Mouse (Mus musculus): ENCODE results near the gene Hsd11b2. TPM values are rescaled to one million over a fixed set of nuclear protein-coding genes. Genes with fewer than 3 reads are reported as not detected.

Gene Hsd11b2
- total RNA-seq, 1 experiment from 2014 or later = not detected

DNA sequence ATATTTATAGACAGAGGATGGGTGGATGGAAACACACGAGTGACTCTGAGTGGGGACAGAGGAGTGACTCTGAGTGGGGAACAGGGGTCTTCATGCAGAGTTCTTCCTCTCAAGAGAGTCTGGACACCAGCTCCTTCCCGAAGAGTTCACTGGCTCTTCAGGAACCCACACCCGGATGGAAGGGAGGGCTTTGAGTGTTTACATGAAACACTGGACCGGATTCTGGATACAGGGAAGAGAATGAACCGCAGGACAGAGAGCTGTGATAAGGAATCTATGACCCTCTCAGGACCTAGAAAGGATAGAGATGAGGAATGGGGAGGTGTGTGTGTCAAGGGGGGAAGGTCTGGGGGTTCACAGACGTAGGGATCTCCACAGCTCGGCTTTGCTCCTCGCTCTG, 1.2 kb upstream of the Hsd11b2 start:
- ATAC-seq (replicated peaks; ENCODE audit: insufficient number of reproducible peaks, low FRiP score, low TSS enrichment, poor library complexity, severe bottlenecking) = no peak

DNA sequence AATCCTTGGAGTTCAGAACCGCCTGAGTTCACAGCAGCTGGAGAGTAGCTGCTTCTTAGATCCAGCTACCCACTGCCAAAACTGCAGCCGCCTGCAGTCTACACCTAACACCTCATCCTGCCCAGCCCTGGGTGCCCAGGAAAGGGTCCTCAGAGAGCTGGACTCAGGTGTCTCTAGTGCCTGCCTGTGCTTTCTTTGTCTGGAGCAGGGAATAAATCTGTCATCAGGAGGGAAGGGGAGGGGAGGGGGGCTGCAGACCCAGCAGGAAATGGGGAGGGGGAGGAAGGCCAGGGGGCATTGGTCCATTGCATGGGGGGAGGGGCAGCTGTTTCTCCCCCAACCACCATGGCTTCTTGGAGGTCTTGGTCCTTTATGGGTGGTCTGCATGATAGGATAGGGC, 1.0 kb downstream of the Hsd11b2 start:
- no peak for ATAC-seq (replicated peaks; ENCODE audit: insufficient number of reproducible peaks, low FRiP score, low TSS enrichment, poor library complexity, severe bottlenecking)

DNA sequence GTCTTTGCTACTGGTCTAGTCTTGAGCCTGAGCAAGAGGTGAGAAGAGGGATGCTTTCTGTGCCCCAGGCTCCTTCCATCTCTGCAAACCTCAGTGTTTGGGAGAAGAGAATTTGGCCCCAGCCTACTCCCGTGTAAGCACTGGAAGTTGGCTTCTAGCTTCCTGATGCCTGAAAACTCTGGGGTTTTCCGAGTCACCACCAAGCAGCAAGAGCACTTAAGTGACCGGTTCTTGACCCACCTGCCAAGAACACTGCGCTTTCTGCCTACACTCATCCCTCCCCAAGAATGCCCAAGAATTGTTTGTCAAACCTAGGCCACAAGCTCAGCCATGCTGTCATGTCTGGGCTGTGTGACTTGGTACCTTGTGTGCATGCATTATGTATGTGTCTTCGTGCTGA, 2.0 kb downstream of the Hsd11b2 start:
- no peak for ATAC-seq (replicated peaks; ENCODE audit: insufficient number of reproducible peaks, low FRiP score, low TSS enrichment, poor library complexity, severe bottlenecking)

DNA sequence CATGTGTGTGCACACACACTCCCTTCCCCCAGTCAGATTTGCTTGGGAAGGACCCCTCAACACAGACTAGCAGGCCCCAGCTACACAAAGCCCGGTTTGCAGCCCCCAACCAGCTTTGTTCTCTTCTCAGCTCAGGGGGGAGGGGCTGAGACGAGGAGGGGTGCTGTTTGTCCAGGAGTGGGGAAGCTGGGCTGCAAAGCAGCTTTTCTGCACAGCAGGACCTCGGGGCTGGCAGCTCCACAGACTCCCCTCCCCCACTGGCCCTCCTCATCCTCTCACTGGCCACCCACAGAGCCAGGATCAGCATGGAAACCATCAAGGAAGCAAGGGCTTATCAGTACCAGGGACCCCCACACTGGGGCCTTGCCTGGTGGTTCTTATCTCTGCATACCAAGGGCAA, 2.5 kb downstream of the Hsd11b2 start:
- ATAC-seq (replicated peaks; ENCODE audit: insufficient number of reproducible peaks, low FRiP score, low TSS enrichment, poor library complexity, severe bottlenecking) = no peak

DNA sequence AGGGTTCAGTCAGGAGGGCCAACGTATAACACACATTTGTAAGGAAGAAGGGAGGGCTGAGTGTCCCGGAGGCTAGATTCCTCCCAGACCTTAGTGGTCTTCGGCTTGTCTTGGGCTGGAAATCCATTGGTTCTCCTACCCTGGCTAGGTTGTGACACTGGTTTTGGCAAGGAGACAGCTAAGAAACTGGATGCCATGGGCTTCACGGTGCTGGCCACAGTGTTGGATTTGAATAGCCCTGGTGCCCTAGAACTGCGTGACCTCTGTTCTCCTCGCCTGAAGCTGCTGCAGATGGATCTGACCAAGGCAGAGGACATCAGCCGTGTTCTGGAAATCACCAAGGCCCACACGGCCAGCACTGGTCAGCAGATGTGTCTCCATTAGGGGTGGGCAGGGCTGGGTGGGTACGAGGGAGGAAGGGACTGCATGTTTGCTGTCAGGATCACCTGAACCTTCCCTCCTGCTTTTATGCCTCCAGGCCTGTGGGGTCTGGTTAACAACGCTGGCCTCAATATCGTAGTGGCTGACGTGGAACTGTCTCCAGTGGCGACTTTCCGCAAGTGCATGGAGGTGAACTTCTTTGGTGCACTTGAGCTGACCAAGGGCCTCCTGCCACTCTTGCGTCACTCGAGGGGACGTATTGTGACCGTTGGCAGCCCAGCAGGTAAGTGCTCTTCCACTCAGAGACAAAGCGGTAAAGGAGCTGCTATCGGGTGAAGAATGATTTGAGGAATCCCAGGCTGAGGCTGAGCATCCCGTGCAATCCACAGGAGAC, 3.6 kb downstream of the Hsd11b2 start:
- ATAC-seq (replicated peaks; ENCODE audit: insufficient number of reproducible peaks, low FRiP score, low TSS enrichment, poor library complexity, severe bottlenecking) = no peak

DNA sequence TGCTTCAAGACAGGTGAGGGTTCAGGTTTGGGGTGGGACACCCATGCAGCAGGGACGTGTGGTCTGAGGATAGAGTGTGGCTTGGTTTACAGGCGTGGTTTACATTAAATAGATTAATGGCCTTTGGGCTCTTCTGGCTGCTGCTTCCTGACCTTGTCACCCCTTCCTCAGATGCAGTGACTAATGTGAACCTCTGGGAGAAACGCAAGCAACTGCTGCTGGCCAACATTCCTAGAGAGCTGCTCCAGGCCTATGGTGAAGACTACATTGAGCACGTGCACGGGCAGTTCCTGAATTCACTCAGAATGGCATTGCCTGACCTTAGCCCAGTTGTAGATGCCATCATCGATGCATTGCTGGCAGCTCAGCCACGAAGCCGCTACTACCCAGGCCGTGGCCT, 4.3 kb downstream of the Hsd11b2 start:
- ATAC-seq (replicated peaks; ENCODE audit: insufficient number of reproducible peaks, low FRiP score, low TSS enrichment, poor library complexity, severe bottlenecking) = no peak

DNA sequence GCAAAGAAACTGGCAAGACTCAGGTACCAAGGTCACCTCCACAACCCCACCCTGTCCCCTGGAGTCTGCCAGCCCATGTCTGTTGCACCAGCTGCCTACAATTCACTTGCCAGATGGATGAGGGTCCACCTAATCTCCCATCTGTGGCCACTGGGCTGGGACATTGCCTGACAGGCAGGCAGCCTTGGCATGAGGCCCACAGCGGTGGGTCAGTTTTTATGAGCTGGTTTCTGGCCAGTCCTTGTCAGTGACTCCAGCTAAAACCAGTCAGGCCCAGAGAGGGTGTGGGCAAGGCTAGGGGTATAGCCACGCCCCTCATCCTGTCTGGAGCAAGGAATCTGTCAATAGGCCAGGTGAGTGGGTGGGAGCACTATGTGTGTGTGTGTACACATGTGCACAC, 8.6 kb downstream of the Hsd11b2 start:
- ATAC-seq (replicated peaks; ENCODE audit: insufficient number of reproducible peaks, low FRiP score, low TSS enrichment, poor library complexity, severe bottlenecking) = no peak

DNA sequence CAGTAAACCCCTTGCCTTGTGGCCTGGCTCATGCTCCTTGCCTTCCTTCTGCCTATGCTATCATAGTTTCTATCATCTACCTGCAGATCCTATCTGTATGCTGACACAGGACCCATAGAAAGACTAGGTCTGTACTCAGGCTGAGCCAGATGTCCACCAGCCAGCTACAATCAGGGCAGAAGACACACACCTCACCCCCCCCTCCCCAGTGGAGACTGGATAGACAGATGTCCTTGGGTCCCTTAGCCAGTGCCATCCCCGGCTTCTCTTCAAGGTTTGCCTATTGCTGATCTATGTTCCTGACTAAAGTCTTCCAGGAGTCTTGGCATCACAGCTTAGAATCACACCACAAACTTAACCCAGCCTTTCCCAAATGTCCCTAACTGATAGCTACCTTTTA, 9.7 kb downstream of the Hsd11b2 start:
- ATAC-seq (replicated peaks; ENCODE audit: insufficient number of reproducible peaks, low FRiP score, low TSS enrichment, poor library complexity, severe bottlenecking) = no peak

DNA sequence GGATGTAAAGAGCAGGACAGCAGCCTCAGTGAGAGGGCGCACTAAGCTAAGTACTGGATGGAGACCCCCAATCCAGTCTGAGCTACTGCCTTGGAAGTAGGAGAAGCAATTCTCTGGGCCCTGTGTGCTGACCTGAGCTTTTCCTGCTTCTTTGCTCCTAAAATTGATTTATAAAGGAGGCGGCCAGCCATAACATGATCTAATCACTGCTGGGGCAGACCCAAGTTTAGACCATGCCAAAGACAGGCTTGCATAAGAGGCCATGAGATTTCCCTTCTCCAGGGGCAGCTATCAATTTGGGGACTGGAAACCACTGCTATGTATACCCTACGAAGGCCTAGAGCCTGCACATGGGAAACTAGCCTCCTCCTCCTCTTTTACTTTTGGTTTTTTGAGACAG, 10.7 kb downstream of the Hsd11b2 start:
- ATAC-seq (replicated peaks; ENCODE audit: insufficient number of reproducible peaks, low FRiP score, low TSS enrichment, poor library complexity, severe bottlenecking) = no peak

DNA sequence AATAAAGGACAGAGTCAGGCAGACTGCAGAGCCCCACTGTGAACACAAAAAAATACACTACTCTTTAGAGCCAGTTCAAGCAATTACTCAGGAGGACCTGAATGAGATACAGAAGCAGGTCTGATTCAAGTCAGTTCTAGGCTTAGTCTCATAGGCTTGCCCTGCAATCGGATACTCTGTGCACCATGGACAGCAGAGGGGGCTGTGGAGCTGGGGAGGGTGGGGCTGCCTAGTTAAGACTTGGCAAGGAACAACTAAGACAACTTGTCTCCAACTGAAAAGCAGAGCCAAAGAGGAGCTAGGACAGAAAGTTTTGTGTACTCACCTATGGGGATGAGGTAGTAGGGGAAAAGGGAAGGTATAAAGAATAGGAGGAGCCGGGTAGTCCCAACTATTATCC, 13.2 kb downstream of the Hsd11b2 start:
- no peak for ATAC-seq (replicated peaks; ENCODE audit: insufficient number of reproducible peaks, low FRiP score, low TSS enrichment, poor library complexity, severe bottlenecking)

DNA sequence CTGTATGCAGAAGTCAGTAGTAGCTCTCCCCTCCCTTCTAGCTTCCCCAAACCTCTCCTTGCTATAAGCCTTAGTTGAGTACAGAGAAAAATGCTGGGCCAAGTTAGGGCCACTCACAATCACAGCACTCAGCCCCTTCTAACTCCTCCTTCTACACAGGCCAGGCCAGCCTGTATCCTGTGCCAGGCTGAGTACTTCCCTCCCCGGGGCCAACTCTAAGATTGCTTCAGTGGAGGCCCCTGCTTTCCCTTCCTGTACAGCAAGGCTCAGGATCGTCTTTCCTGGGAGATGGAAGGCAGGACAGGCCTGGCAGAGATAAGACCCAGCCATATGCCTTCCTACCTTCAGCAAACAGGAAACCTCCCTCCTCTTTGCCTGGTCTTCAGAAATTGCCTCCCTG, 14.9 kb downstream of the Hsd11b2 start:
- ATAC-seq (replicated peaks; ENCODE audit: insufficient number of reproducible peaks, low FRiP score, low TSS enrichment, poor library complexity, severe bottlenecking) = peak; percentile 25

DNA sequence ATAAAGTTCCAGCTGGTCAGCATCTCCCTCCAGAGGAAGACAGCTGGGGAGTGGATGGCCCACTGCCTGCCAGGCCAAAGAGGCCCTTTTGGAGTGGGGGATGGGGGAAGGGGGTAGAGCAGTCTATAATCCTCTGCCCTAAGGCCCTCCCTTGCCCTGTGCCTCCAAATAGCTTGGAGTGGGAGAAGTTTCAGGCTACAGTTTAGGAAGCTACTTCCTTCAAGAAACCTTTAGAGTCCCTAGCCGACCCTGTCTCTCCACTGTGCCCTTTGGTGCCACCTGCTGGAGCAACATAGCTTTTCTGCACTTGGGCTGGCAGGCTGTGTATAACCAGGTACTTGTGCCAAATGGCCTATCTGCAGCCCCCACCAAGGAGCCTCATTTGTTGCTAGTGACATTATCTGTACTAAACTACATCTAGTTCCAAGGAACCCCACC, 15.4 kb downstream of the Hsd11b2 start:
- ATAC-seq (replicated peaks; ENCODE audit: insufficient number of reproducible peaks, low FRiP score, low TSS enrichment, poor library complexity, severe bottlenecking) = peak; percentile 22

DNA sequence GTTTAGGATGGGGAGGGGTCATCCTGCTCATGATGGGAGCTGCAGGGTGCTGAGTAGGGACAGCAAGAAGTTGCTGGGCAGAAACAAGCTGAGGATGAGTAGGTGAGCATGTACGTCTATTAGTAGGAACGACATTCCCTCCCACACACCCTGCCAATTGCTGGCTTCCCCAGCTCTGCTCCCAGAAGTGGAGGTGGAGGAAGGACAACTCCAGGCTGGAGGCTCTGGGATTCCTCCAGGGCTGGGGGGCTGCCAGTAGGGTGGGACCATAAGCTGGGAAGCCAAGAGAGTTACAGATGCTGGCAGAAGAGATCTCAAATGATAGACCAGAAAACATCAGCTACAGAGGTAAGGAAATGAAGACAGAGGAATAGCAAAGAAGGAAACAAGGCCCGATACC, 18.0 kb downstream of the Hsd11b2 start:
- no peak for ATAC-seq (replicated peaks; ENCODE audit: insufficient number of reproducible peaks, low FRiP score, low TSS enrichment, poor library complexity, severe bottlenecking)

DNA sequence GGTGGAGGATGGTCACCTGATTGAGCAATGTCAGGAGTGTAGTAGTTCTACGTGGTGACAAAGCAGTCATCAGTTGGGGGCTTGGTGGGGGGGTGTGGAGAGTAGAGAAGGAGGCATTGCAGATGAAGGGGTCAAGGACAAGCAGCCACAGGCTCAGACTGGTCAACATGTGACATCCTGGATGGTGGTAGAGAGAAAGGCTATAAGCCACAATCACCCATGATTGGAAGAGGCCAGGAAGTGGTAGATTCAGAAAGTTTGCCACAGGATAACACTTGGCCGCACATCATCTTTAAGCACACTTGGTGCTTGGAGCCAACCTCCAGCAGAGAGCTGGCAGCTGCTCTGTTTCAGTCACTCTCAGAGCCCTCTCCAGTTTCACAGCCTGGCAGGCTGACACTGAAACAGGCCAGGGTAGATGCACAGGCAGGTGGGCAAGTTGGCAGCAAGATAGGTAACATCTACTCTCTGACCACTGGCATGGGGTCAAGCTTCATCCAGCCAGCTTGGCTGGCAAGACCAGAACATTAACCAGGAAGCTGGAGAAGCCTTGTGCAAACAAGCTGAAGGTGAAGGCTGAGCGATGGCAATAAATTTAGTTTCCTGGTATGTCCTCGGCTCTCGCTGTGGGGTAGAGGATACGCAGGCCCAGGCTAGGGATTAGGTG, 18.6 kb downstream of the Hsd11b2 start:
- peak; percentile 25; the same call in 1 of the 2 replicates for ATAC-seq (replicated peaks; ENCODE audit: insufficient number of reproducible peaks, low FRiP score, low TSS enrichment, poor library complexity, severe bottlenecking)

DNA sequence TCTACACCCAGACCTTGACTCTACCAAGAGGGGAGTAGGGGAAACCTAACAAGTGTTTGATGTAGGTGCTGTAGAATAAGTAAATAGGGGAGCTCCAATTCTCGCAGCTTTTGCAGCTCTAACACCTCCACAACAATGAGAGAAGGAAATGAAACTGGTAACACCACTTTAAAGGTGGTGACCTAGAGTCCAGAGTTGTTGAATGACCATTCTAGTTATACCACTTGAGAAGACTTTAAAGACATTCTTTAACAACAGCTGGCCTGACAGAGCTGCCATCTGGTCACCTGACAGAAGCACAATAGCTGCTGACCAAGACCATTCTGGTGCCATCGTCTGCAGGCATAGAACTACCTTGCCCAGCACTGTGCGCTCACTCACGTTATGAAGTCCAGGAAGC, 20.4 kb downstream of the Hsd11b2 start:
- ATAC-seq (replicated peaks; ENCODE audit: insufficient number of reproducible peaks, low FRiP score, low TSS enrichment, poor library complexity, severe bottlenecking) = no peak

DNA sequence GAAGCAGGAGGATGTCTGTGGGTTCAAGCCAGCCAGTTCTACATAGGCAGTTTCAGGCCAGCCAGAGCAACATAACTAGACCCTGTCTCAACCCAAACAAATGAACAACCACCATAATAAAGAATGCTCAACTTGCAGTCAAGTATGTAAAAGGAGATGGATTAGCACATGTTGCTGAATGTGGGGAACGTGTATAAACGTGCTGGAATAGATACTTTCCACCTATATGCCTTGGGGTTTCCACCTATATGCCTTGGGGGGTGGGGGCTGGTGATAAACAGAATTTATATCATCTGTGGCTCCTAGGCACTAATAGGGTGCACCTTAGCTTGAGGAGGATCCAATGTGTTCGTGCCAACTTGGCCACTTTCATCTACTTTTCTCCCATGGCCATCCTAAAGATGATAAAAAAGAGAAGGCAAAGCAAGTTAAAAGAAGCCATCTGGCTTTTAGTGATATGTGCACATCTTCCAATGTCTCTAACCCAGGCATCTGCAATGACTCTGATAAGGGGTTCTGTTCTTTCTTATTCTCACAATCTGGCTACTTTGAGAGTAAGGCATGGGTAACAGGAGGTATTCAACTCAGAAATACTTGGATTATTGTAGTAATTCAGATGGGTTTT, 23.6 kb downstream of the Hsd11b2 start:
- ATAC-seq (replicated peaks; ENCODE audit: insufficient number of reproducible peaks, low FRiP score, low TSS enrichment, poor library complexity, severe bottlenecking) = no peak

DNA sequence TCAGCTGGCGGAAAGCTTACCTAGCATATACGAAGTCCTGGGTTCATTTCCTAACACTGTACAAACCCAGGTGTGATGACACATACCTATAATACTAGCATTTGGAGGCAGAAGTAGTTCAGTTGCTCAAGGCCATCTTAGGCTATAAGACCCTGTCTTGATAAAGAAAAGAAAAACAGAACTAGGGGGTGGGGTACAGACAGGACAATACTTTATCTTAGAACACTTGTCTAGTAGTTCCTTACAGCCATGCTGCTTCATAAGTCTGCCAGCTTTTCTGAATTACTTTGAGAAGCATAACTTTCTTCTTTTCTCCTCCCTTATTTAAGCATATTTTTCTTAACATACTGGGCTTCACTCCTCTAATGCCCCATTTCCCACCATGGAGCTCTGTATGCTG, 24.3 kb downstream of the Hsd11b2 start:
- ATAC-seq (replicated peaks; ENCODE audit: insufficient number of reproducible peaks, low FRiP score, low TSS enrichment, poor library complexity, severe bottlenecking) = no peak

DNA sequence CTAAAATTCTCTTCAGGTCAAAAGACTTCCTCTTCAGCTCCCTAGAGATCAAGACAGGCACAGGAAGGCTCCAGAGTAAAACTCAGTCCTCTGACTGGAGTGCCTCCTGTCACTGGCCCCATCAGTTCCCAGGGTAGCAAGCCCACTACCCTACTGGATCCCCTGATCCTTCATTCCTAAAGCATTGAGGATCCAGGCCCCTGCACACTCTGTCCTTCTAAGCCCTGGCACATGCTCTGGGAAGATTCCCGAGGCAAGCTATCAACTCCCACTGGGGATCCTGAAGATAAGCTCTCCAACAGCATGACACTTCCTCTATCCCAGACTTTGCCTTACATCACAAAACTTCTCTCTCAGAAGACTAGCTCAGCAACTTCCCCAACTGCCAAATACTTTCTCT, 25.1 kb downstream of the Hsd11b2 start:
- no peak for ATAC-seq (replicated peaks; ENCODE audit: insufficient number of reproducible peaks, low FRiP score, low TSS enrichment, poor library complexity, severe bottlenecking)

DNA sequence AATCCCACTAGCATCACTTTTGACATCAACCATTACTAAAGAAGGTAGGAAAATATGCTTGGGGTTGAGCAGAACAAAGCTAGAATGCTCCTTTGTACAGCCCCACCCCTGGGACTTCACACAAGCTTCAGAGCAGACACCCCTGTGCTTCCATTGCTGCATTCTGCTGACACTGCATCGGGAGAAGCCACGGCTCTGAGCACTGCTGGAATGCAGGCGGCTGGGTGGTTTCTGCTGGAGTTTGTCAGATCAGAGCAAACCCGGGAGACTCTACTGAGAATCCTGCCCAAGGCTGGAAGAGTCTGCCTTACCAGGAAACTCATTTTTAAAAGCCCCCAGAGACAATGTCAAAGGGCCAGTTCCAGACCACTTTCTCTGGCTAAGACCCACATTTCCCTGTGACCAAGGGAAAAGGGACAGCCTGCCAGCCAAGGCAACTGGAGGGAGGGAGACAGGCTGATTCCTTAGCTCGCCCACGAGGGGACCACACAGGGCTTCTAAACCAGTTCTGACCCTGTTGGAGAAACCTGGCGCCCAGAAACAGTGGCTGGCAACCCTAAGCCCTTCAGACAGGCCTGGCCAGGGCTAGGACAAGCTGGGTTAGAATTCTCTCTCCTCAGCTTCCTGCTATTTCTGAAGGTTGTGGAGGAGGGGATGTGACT, 26.1 kb downstream of the Hsd11b2 start:
- no peak for ATAC-seq (replicated peaks; ENCODE audit: insufficient number of reproducible peaks, low FRiP score, low TSS enrichment, poor library complexity, severe bottlenecking)

Data from monocyte, adult 5-6 weeks (primary cell).